Mouse (Mus musculus): ENCODE measurements at regions not wholly inside any gene's neighbourhood (a gene's known extent, or its start where the extent isn't known, plus 50 kb on each side); places are given as distances from the start of the nearest gene placed in this dataset.
"Not testable (repeated sequence)": the region's sequence is repeated elsewhere in the genome, so short reads cannot be mapped to it uniquely, and the experiment has no call there.

- Histone ChIP-seq H3K9ac (no peak overlapping the region), H3K4me3 (replicated peaks; ENCODE audit: low read length) (no peak overlapping the region), H3K27ac (no peak overlapping the region), H3K27me3 (ENCODE audit: control insufficient read depth, insufficient read depth, low read length) (no peaks in the 10 kb centered on the region), H3K36me3 (replicated peaks; ENCODE audit: control insufficient read depth, insufficient read depth) (no peaks in the 10 kb centered on the region), H3K9me3 (ENCODE audit: control insufficient read depth, low read length) (no peaks in the 10 kb centered on the region), H3K4me2 (replicated peaks) (no peak overlapping the region), H3K4me1 (replicated peaks; ENCODE audit: control insufficient read depth, insufficient read depth, low read length) (no peaks in the 10 kb centered on the region)
- DNase-seq (ENCODE audit: low spot score) (no peak), ATAC-seq (ENCODE audit: low FRiP score) (no peak)
- WGBS: 92% methylated on average over 2 of the region's 2 CpGs
Measured at GRCm38 (mm10) chr13:52249492-52249891, 281.6 kb downstream of the Diras2 start.

- no peak for ATAC-seq (ENCODE audit: low FRiP score)
- no peak overlapping the region for H3K4me3 ChIP-seq (replicated peaks; ENCODE audit: low read length)
- H3K36me3 ChIP-seq (replicated peaks; ENCODE audit: control insufficient read depth, insufficient read depth): no peaks in the 10 kb centered on the region
- no peak overlapping the region for H3K27ac ChIP-seq
- 54% methylated on average over 4 of the region's 4 CpGs for WGBS
- H3K9ac ChIP-seq: no peak overlapping the region
- H3K4me1 ChIP-seq (replicated peaks; ENCODE audit: control insufficient read depth, insufficient read depth, low read length): no peaks in the 10 kb centered on the region
- no peak overlapping the region for H3K4me2 ChIP-seq (replicated peaks)
- no peaks in the 10 kb centered on the region for H3K9me3 ChIP-seq (ENCODE audit: control insufficient read depth, low read length)
- no peaks in the 10 kb centered on the region for H3K27me3 ChIP-seq (ENCODE audit: control insufficient read depth, insufficient read depth, low read length)
- no peak for DNase-seq (ENCODE audit: low spot score)
Measured at GRCm38 (mm10) chr13:52250371-52250770, 280.7 kb downstream of the Diras2 start.

DNA sequence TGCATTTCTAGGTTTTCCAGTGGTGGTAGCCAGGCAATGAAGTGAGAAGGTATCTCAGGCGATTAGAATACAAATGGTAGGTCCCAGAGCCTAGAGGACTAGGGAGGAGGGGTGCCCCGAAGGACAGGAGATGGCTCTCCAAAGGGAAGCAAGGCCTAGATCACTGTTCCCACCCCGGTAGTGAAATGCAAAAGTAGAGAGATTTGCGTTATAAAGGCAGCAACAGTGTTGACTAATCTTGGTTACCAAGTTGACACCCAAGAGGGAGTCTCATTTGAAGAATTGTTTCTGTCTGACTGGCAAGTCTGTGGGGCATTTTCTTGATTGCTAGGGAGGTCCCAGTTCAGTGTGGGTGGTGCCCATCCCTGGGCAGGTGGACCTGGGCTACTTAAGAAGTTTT lies 278.8 kb downstream of the Diras2 start:
- 37% methylated on average over 4 of the region's 4 CpGs for WGBS
- no peak overlapping the region for H3K4me2 ChIP-seq (replicated peaks)
- no peak overlapping the region for H3K9ac ChIP-seq
- no peaks in the 10 kb centered on the region for H3K36me3 ChIP-seq (replicated peaks; ENCODE audit: control insufficient read depth, insufficient read depth)
- DNase-seq (ENCODE audit: low spot score) (no peak), ATAC-seq (ENCODE audit: low FRiP score) (no peak)
- no peaks in the 10 kb centered on the region for H3K27me3 ChIP-seq (ENCODE audit: control insufficient read depth, insufficient read depth, low read length)
- H3K4me3 ChIP-seq (replicated peaks; ENCODE audit: low read length): no peak overlapping the region
- no peak overlapping the region for H3K27ac ChIP-seq
- H3K4me1 ChIP-seq (replicated peaks; ENCODE audit: control insufficient read depth, insufficient read depth, low read length): no peaks in the 10 kb centered on the region
- no peaks in the 10 kb centered on the region for H3K9me3 ChIP-seq (ENCODE audit: control insufficient read depth, low read length)

- not testable (repeated sequence) for H3K27me3 ChIP-seq (ENCODE audit: control insufficient read depth, insufficient read depth, low read length); ATAC-seq (ENCODE audit: low FRiP score); H3K4me1 ChIP-seq (replicated peaks; ENCODE audit: control insufficient read depth, insufficient read depth, low read length); H3K27ac ChIP-seq; H3K4me2 ChIP-seq (replicated peaks); H3K9me3 ChIP-seq (ENCODE audit: control insufficient read depth, low read length); DNase-seq (ENCODE audit: low spot score); H3K4me3 ChIP-seq (replicated peaks; ENCODE audit: low read length); H3K9ac ChIP-seq; H3K36me3 ChIP-seq (replicated peaks; ENCODE audit: control insufficient read depth, insufficient read depth)
- 40% methylated on average over 6 of the region's 6 CpGs for WGBS
Measured at GRCm38 (mm10) chr13:52252726-52253125, 278.4 kb downstream of the Diras2 start.

DNA sequence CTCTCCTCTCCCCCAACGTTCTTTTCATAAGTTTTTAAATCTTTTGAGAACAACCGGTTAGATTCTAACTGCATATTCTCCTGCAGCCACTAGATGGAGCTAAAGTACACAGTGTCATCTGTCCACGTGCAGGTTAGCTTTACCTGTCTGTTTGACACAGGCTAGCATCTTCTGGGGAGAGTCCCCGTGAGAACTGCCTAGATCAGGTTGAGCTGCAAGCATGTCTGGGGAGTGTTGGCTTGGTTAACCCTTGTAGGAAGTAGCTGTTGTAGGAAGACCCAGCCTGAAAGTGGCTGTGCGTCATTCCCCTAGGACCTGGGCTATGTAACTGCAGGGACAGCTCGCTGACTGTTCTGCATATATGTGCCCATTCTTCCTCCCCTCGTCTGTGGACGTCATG lies 277.9 kb downstream of the Diras2 start:
- DNase-seq (ENCODE audit: low spot score) (peak; percentile 83), ATAC-seq (ENCODE audit: low FRiP score) (no peak)
- 28% methylated on average over 8 of the region's 8 CpGs for whole genome bisulfite sequencing
- Histone ChIP-seq H3K27ac (no peak overlapping the region), H3K36me3 (replicated peaks; ENCODE audit: control insufficient read depth, insufficient read depth) (no peaks in the 10 kb centered on the region), H3K27me3 (ENCODE audit: control insufficient read depth, insufficient read depth, low read length) (no peaks in the 10 kb centered on the region), H3K4me1 (replicated peaks; ENCODE audit: control insufficient read depth, insufficient read depth, low read length) (no peaks in the 10 kb centered on the region), H3K9me3 (ENCODE audit: control insufficient read depth, low read length) (no peaks in the 10 kb centered on the region), H3K4me2 (replicated peaks) (no peak overlapping the region), H3K9ac (no peak overlapping the region), H3K4me3 (replicated peaks; ENCODE audit: low read length) (no peak overlapping the region)

DNA sequence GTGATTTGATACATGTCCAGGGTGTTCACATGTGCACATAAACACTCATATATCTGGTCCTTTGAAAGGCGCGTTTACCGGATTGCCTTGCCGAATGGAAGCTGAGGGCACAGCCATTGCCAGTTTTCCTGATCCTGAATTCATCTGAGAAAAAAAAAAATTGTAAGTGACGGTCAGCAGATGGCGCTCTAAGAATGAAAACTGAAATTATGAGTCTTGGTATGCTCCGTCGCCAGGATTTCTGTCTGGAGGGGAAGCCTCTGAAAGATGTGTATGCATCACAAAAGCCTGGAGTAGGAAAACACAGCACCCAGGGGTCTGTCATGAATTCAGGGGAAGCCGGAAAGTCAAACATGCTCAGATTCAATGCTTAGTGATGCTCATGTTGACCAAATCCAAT lies 276.9 kb downstream of the Diras2 start:
- Histone ChIP-seq H3K9ac (no peak overlapping the region), H3K27ac (no peak overlapping the region), H3K4me3 (replicated peaks; ENCODE audit: low read length) (no peak overlapping the region), H3K27me3 (ENCODE audit: control insufficient read depth, insufficient read depth, low read length) (no peaks in the 10 kb centered on the region), H3K4me1 (replicated peaks; ENCODE audit: control insufficient read depth, insufficient read depth, low read length) (no peaks in the 10 kb centered on the region), H3K36me3 (replicated peaks; ENCODE audit: control insufficient read depth, insufficient read depth) (no peaks in the 10 kb centered on the region), H3K9me3 (ENCODE audit: control insufficient read depth, low read length) (no peaks in the 10 kb centered on the region), H3K4me2 (replicated peaks) (no peak overlapping the region)
- 21% methylated on average over 9 of the region's 9 CpGs for WGBS
- no peak for ATAC-seq (ENCODE audit: low FRiP score)
- peak; percentile 88 for DNase-seq (ENCODE audit: low spot score)

- no peak overlapping the region for H3K9ac ChIP-seq
- no peak overlapping the region for H3K4me3 ChIP-seq (replicated peaks; ENCODE audit: low read length)
- H3K27me3 ChIP-seq (ENCODE audit: control insufficient read depth, insufficient read depth, low read length): no peaks in the 10 kb centered on the region
- 71% methylated on average over 5 of the region's 5 CpGs for WGBS
- no peaks in the 10 kb centered on the region for H3K36me3 ChIP-seq (replicated peaks; ENCODE audit: control insufficient read depth, insufficient read depth)
- ATAC-seq (ENCODE audit: low FRiP score) (no peak), DNase-seq (ENCODE audit: low spot score) (no peak)
- H3K4me2 ChIP-seq (replicated peaks): no peak overlapping the region
- no peaks in the 10 kb centered on the region for H3K9me3 ChIP-seq (ENCODE audit: control insufficient read depth, low read length)
- H3K4me1 ChIP-seq (replicated peaks; ENCODE audit: control insufficient read depth, insufficient read depth, low read length): no peaks in the 10 kb centered on the region
- no peak overlapping the region for H3K27ac ChIP-seq
Measured at GRCm38 (mm10) chr13:52255697-52256096, 275.4 kb downstream of the Diras2 start.

- WGBS: 86% methylated on average over 8 of the region's 8 CpGs
- no peak overlapping the region for H3K27ac ChIP-seq
- no peaks in the 10 kb centered on the region for H3K9me3 ChIP-seq (ENCODE audit: control insufficient read depth, low read length)
- H3K4me3 ChIP-seq (replicated peaks; ENCODE audit: low read length): no peak overlapping the region
- no peak overlapping the region for H3K9ac ChIP-seq
- no peaks in the 10 kb centered on the region for H3K4me1 ChIP-seq (replicated peaks; ENCODE audit: control insufficient read depth, insufficient read depth, low read length)
- no peaks in the 10 kb centered on the region for H3K27me3 ChIP-seq (ENCODE audit: control insufficient read depth, insufficient read depth, low read length)
- ATAC-seq (ENCODE audit: low FRiP score) (no peak), DNase-seq (ENCODE audit: low spot score) (no peak)
- no peaks in the 10 kb centered on the region for H3K36me3 ChIP-seq (replicated peaks; ENCODE audit: control insufficient read depth, insufficient read depth)
- H3K4me2 ChIP-seq (replicated peaks): no peak overlapping the region
Measured at GRCm38 (mm10) chr13:52258373-52258772, 272.7 kb downstream of the Diras2 start.

- no peak overlapping the region for H3K4me3 ChIP-seq (replicated peaks; ENCODE audit: low read length)
- H3K4me1 ChIP-seq (replicated peaks; ENCODE audit: control insufficient read depth, insufficient read depth, low read length): no peaks in the 10 kb centered on the region
- no peaks in the 10 kb centered on the region for H3K9me3 ChIP-seq (ENCODE audit: control insufficient read depth, low read length)
- no peak overlapping the region for H3K9ac ChIP-seq
- H3K4me2 ChIP-seq (replicated peaks): no peak overlapping the region
- 86% methylated on average over 14 of the region's 14 CpGs for WGBS
- DNase-seq (ENCODE audit: low spot score) (no peak), ATAC-seq (ENCODE audit: low FRiP score) (no peak)
- H3K36me3 ChIP-seq (replicated peaks; ENCODE audit: control insufficient read depth, insufficient read depth): no peaks in the 10 kb centered on the region
- H3K27ac ChIP-seq: no peak overlapping the region
- H3K27me3 ChIP-seq (ENCODE audit: control insufficient read depth, insufficient read depth, low read length): no peaks in the 10 kb centered on the region
Measured at GRCm38 (mm10) chr13:52262949-52263550, 268.0 kb downstream of the Diras2 start.

DNA sequence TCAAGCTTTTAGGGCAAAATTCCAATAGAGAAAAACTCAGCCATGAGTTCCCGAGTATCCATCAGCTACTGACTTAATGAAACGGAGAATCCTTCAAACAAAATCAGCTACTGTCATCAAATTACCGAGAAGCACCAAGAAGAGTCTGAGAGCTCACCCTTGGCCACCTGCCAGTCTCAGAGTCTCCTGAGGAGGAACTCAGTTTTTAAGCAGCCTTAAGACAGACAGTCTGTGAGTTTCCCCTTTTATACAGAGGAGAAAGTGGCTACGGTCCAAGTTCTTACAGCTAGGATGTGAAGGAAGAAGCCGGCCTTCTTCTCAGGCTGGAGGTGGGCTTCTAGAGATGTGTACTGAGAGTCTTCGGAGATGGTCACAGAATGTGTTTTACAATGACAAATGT lies 262.8 kb downstream of the Diras2 start:
- no peaks in the 10 kb centered on the region for H3K9me3 ChIP-seq (ENCODE audit: control insufficient read depth, low read length)
- H3K36me3 ChIP-seq (replicated peaks; ENCODE audit: control insufficient read depth, insufficient read depth): no peaks in the 10 kb centered on the region
- DNase-seq (ENCODE audit: low spot score) (no peak), ATAC-seq (ENCODE audit: low FRiP score) (no peak)
- H3K27me3 ChIP-seq (ENCODE audit: control insufficient read depth, insufficient read depth, low read length): no peaks in the 10 kb centered on the region
- 67% methylated on average over 6 of the region's 6 CpGs for WGBS
- no peak overlapping the region; the same call in 1 of the 2 replicates for H3K27ac ChIP-seq
- H3K4me2 ChIP-seq (replicated peaks): no peak overlapping the region
- no peak overlapping the region for H3K4me3 ChIP-seq (replicated peaks; ENCODE audit: low read length)
- no peaks in the 10 kb centered on the region for H3K4me1 ChIP-seq (replicated peaks; ENCODE audit: control insufficient read depth, insufficient read depth, low read length)
- H3K9ac ChIP-seq: no peak overlapping the region
